Mouse (Mus musculus) midbrain, embryonic 11.5 days (tissue): ENCODE measurements around the gene Wfdc16. TPM values are rescaled to one million over a fixed set of nuclear protein-coding genes. Genes with fewer than 3 reads are reported as not detected.

ENCODE experiments used
- ATAC-seq: fragments of 200-750 bp; cut with Nextera tagmentation; 2 replicates; pipeline ENCODE4 v1.8.0; 2017; ENCODE audit warnings: moderate TSS enrichment, moderate library complexity; ENCODE audit not compliant: low FRiP score
- DNase-seq: peaks from one replicate; pipeline ENCODE4 v3.0.0; 2015; ENCODE audit warnings: low spot score; ENCODE audit errors: missing footprints
- H3K27ac ChIP-seq: fragments of 300-500 bp; sonication (generic); 2 replicates; pipeline ENCODE4 v1.5.1; 2014; ENCODE audit warnings: low read depth, low read length
- H3K27me3 ChIP-seq: fragments of 300-500 bp; sonication (generic); 2 replicates; pipeline ENCODE4 v1.6.1; 2014; ENCODE audit warnings: mild to moderate bottlenecking, low read length, moderate library complexity, mixed read lengths; ENCODE audit not compliant: control insufficient read depth, insufficient read depth
- H3K36me3 ChIP-seq: fragments of 300-500 bp; sonication (generic); 2 replicates; pipeline ENCODE4 v1.6.1; 2014; ENCODE audit warnings: mild to moderate bottlenecking, low read length, moderate library complexity, mixed read lengths; ENCODE audit not compliant: control insufficient read depth, insufficient read depth
- H3K4me1 ChIP-seq: fragments of 300-500 bp; sonication (generic); 2 replicates; pipeline ENCODE4 v1.6.1; 2014; ENCODE audit warnings: low read length; ENCODE audit not compliant: control insufficient read depth, insufficient read depth
- H3K4me2 ChIP-seq: fragments of 300-500 bp; sonication (generic); 2 replicates; pipeline ENCODE4 v1.6.1; 2014; ENCODE audit warnings: mild to moderate bottlenecking, moderate library complexity
- H3K4me3 ChIP-seq: fragments of 300-500 bp; sonication (generic); 2 replicates; pipeline ENCODE4 v1.5.1; 2014; ENCODE audit warnings: low read depth, low read length
- H3K9ac ChIP-seq: fragments of 300-500 bp; sonication (generic); 2 replicates; pipeline ENCODE4 v1.6.1; 2014; ENCODE audit warnings: low read length
- H3K9me3 ChIP-seq: fragments of 300-500 bp; sonication (generic); 2 replicates; pipeline ENCODE4 v1.6.1; 2016; ENCODE audit warnings: low read length; ENCODE audit not compliant: control insufficient read depth
- WGBS: fragments of 180-500 bp; shearing (Covaris S2); extraction: QIAGEN DNeasy Blood & Tissue Kit; methylation state at CpG from one replicate; pipeline ENCODE4 v1.1.7; 2014; 5-methylcytosine and 5-hydroxymethylcytosine counted together
- polyA plus RNA-seq: library from polyadenylated mRNA; unstranded; fragments of >200 nt; fragmentation: Nextera tagmentation; extraction: Ambion mirVana; gene quantifications from 2 replicates; pipeline ENCODE4 v1.2.1, GENCODE M21; 2014

Gene Wfdc16
- not detected in 2 replicates for polyA plus RNA-seq

DNA sequence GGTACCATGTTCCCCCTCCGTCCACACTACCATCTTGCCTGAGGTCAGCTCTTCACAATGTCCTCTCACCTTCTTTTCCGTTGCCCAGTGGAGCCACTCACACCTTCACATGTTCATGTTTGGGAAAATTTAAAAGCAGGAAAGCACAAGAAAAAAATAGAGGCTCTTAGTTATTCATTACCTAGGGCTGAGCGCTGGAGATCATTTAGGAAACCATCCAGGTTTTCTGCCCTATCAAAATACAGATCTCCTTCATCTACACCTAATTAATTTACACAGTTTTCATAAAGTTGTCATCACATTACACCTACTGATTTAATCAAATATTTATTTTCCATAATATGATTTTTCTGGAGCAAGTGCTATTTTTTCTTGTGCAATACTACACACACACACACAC lies at the start of gene Wfdc16:
Gene Wfdc16 (minus strand): TSS at position 101 of the 400 bp plus-strand sequence.
- H3K27ac ChIP-seq: no peak within 1 kb of the TSS
- no peaks in the 10 kb centered on the region for H3K27me3 ChIP-seq
- H3K9me3 ChIP-seq: no peaks in the 10 kb centered on the region; the same call in 1 of the 2 replicates
- H3K36me3 ChIP-seq: no peaks in the 10 kb centered on the region
- ATAC-seq (no peak), DNase-seq (no peak)
- no peak within 1 kb of the TSS for H3K9ac ChIP-seq
- no peak within 1 kb of the TSS for H3K4me2 ChIP-seq
- no peaks in the 10 kb centered on the region for H3K4me1 ChIP-seq
- 85% methylated on average over 3 of the region's 3 CpGs for WGBS
- no peak within 1 kb of the TSS for H3K4me3 ChIP-seq

DNA sequence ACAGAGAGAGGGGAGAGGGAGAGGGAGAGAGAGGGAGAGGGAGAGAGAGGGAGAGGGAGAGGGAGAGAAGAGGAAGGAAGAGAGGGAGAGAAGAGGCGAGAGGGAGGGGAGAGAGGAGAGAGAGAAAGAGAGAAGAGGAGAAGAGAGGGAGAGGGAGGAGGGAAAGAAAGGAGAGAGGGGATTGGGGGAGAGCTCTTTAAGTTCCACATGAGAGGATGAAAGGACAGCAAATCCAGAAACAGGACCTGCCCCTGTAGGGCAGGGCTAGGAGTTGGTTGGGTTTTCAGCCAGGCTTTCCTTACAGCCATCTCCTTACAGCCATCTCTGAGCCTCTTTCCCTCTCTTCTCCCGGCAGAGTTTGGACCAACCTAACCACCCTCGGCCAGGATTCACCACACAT lies 46.2 kb upstream of the Wfdc16 start, which contains the start of gene Wfdc13:
Gene Wfdc13 (plus strand): TSS at position 301 of the 400 bp plus-strand sequence.
- WGBS: 63% methylated on average over 3 of the region's 3 CpGs
- DNase-seq: no peak
- no peak within 1 kb of the TSS for H3K9ac ChIP-seq
- H3K9me3 ChIP-seq: no peaks in the 10 kb centered on the region
- no peaks in the 10 kb centered on the region for H3K36me3 ChIP-seq
- no peak within 1 kb of the TSS for H3K27ac ChIP-seq
- H3K27me3 ChIP-seq: no peaks in the 10 kb centered on the region
- no peak within 1 kb of the TSS for H3K4me2 ChIP-seq
- ATAC-seq: no peak
- no peaks in the 10 kb centered on the region for H3K4me1 ChIP-seq
- no peak within 1 kb of the TSS for H3K4me3 ChIP-seq

DNA sequence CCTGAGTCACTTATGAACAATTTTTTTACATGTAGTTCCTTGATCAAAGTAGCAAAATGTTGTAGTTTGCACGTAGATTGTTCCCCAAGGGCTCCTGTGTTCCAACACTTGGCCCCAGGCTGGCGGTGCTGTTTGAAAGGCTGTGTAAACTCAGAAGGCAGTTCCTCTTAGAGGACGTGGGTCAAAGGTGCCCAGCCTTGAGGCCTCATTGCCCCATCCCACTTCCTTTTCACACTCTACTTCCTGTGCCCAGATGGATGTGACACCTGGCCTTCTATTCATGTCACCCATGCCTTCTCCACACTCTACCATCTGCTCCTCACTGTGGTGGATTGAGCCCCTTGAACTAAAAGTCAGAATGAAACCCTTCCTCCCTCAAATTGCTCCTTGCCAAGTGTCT lies 41.3 kb upstream of the Wfdc16 start:
- H3K4me2 ChIP-seq: no peak overlapping the region
- DNase-seq: no peak
- no peaks in the 10 kb centered on the region for H3K9me3 ChIP-seq
- H3K4me1 ChIP-seq: no peaks in the 10 kb centered on the region
- H3K27ac ChIP-seq: no peak overlapping the region
- ATAC-seq: no peak
- H3K36me3 ChIP-seq: no peaks in the 10 kb centered on the region
- 62% methylated on average over 3 of the region's 3 CpGs for WGBS
- H3K9ac ChIP-seq: no peak overlapping the region
- H3K4me3 ChIP-seq: no peak overlapping the region
- H3K27me3 ChIP-seq: no peaks in the 10 kb centered on the region

DNA sequence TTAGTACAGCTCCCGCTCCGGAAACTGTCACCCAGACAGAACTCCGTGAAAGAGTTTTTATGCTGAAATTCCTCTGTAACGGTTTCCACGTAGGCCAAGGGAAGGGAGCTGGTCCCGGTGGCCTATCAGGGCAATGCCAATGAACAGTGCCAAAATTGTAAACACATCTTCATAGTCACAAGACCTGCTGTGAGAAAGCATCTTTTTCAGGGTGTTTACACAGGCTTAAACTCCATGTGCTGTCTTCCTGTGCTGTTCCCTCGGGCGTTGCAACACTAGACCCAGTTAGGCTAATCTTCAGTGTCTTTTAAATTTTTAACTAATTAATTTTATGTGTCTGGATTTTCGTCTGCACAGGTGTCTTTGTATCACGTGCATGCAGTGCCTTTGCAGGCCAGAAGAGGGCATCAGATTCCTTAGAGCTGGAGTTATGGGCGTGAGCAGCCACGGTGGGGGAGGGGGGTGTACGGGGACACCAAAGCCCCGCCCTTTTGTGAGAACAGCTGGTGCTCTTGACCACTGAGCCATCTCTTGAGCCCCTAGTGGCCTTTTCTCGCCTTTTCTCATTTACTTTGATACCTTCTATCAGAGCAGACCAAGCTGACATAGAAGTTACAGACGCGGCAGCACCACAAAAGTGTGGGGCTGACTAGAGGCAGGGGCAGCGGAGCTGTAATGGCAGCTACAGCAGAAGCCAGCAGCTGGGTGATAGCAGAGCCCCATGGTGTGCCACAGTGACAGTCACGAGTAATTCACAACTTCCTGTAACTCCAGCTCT lies 40.4 kb upstream of the Wfdc16 start:
- no peaks in the 10 kb centered on the region for H3K27me3 ChIP-seq
- peak overlapping the region; percentile 38 for H3K4me2 ChIP-seq
- 24% methylated on average over 19 of the region's 19 CpGs for WGBS
- no peaks in the 10 kb centered on the region for H3K4me1 ChIP-seq
- no peaks in the 10 kb centered on the region for H3K36me3 ChIP-seq
- DNase-seq (peak; percentile 96), ATAC-seq (peak; percentile 81)
- no peaks in the 10 kb centered on the region for H3K9me3 ChIP-seq
- H3K9ac ChIP-seq: no peak overlapping the region; the same call in 1 of the 2 replicates
- H3K4me3 ChIP-seq: peak overlapping the region; percentile 10; the same call in 1 of the 2 replicates
- no peak overlapping the region for H3K27ac ChIP-seq

DNA sequence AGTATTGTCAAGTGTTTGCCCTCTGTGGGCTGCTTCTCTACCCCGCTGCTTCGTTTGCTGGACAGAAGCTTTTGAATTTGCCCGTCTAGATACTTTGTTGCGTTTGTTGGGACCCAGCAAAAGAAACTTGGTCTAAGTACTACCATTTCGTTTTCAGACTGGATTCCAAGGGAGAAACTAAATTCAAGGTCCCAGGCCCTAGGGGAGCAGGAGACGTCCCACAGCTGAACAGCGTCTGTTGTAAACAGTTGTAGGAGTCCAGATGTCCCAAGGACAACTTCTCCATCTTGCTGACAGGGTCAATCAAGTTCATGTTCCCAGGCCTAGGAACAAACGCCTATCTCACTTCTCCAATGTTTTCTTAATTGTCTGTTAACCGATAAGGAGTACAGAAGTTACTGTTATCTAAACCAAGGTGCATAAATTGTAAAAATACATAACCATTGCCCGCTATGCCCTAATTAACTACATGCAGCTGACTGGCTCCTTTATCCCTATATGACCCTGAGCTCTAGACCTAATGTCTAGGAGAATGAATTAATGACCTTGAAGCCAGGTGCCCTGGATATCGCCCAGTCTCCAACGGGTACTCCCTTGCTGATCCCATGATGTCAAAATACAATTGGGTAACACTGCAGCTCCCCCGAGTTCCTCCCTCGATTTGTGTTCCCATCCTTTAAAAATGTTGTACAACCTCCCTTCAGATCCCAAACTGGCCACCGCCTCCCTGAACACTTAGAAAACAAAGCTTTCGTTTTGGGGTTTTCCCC lies 38.5 kb upstream of the Wfdc16 start:
- DNase-seq (no peak), ATAC-seq (no peak)
- Histone ChIP-seq H3K27me3 (no peaks in the 10 kb centered on the region), H3K4me1 (no peaks in the 10 kb centered on the region), H3K36me3 (no peaks in the 10 kb centered on the region), H3K27ac (no peak overlapping the region), H3K4me2 (no peak overlapping the region), H3K4me3 (no peak overlapping the region), H3K9ac (no peak overlapping the region), H3K9me3 (no peaks in the 10 kb centered on the region)
- WGBS: 86% methylated on average over 16 of the region's 16 CpGs

DNA sequence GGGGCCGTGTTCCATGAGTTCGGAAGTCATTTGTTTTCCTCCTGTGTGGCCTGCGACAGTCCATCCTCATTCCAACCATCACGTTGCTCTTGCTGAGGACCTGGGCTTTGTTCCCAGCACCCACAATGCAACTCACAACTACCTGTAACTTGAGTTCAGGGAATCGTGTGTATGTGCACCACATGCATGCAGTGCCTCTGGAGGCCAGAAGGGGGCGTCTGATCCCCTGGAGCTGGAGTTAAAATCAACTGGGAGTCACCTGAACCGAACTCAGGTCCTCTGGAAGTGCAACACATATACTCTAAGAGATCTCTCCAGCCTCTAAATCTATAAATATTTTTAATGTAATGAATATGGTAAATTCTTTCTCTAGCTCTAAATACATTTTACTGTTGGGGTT lies 37.5 kb upstream of the Wfdc16 start:
- no peak overlapping the region for H3K4me2 ChIP-seq
- ATAC-seq: no peak
- no peaks in the 10 kb centered on the region for H3K9me3 ChIP-seq
- no peaks in the 10 kb centered on the region for H3K36me3 ChIP-seq
- no peak for DNase-seq
- 79% methylated on average over 7 of the region's 7 CpGs for WGBS
- H3K4me1 ChIP-seq: no peaks in the 10 kb centered on the region
- H3K27ac ChIP-seq: no peak overlapping the region
- no peak overlapping the region for H3K9ac ChIP-seq
- H3K4me3 ChIP-seq: no peak overlapping the region
- no peaks in the 10 kb centered on the region for H3K27me3 ChIP-seq

DNA sequence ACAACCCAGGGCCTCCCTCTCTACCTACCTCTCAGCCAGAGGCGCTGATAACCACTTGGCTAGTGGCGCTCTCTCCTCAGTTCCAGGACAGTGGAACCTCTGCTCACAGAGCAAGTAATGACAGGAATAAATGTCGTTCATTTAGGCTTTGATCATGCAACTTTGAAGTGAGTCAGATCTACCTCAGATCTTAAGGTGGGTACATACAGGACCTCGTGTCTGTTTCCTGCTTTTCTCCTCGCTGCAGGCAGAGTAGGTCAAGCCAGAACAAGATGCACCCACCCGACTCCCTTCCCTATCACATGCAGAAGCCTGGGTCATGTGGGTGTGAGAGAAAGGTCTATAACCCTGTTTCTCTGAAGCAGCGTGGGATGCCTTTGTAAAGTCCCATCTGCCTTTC lies 35.4 kb upstream of the Wfdc16 start, which contains the start of gene Wfdc11:
Gene Wfdc11 (minus strand): TSS at position 101 of the 400 bp plus-strand sequence.
- H3K9ac ChIP-seq: no peak within 1 kb of the TSS
- DNase-seq (no peak), ATAC-seq (no peak)
- no peaks in the 10 kb centered on the region for H3K36me3 ChIP-seq
- H3K27me3 ChIP-seq: no peaks in the 10 kb centered on the region
- H3K4me2 ChIP-seq: no peak within 1 kb of the TSS
- H3K4me1 ChIP-seq: no peaks in the 10 kb centered on the region
- H3K27ac ChIP-seq: no peak within 1 kb of the TSS
- WGBS: 80% methylated on average over 7 of the region's 7 CpGs
- H3K9me3 ChIP-seq: no peaks in the 10 kb centered on the region
- no peak within 1 kb of the TSS for H3K4me3 ChIP-seq

DNA sequence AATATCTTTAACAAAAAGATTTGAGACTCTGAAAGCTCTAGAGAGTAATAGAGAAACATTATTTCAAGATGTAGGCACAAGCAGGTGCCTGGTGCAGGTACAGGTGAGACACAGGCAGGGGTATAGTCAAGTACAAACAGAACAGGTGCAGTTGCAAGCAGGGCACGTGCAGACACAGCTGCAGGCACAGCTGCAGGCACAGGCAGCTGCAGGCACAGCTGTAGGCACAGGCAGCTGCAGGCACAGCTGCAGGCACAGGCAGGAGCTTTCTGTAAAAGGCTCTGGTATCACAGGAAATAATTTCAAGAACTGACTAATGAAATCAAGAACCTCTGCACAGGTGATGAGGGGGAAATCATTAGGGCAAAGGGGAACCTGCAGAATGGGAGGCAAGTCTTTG lies 32.3 kb upstream of the Wfdc16 start:
- no peak for ATAC-seq
- H3K36me3 ChIP-seq: no peaks in the 10 kb centered on the region
- H3K27ac ChIP-seq: no peak overlapping the region
- no peak overlapping the region for H3K4me3 ChIP-seq
- no peak for DNase-seq
- H3K4me2 ChIP-seq: no peak overlapping the region
- H3K4me1 ChIP-seq: no peaks in the 10 kb centered on the region
- H3K9ac ChIP-seq: no peak overlapping the region
- WGBS: 35% methylated on average over 1 of the region's 1 CpGs
- no peaks in the 10 kb centered on the region for H3K27me3 ChIP-seq
- no peaks in the 10 kb centered on the region for H3K9me3 ChIP-seq

DNA sequence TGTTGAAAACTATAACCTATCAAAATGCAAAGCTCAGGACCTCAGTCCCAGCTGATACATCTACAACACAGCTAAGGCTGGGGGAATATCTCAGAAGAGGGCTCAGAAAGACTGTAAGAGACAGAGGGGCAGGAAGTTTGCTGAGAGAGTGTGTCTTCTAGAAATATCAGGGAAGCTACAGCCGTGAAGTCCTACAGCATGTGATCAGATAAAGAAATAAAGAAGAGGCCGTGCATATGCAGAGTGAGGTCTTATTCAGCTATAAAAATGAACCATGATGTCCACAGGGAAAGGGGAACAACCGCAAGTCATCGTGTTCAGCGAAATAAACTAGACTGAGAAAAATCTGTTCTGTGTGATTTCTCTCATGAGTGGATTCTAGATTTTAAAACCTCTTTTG lies 31.7 kb upstream of the Wfdc16 start:
- Histone ChIP-seq H3K4me1 (no peaks in the 10 kb centered on the region), H3K4me3 (no peak overlapping the region), H3K9me3 (no peaks in the 10 kb centered on the region), H3K27ac (no peak overlapping the region), H3K27me3 (no peaks in the 10 kb centered on the region), H3K9ac (no peak overlapping the region), H3K36me3 (no peaks in the 10 kb centered on the region), H3K4me2 (no peak overlapping the region)
- no peak for DNase-seq
- no peak for ATAC-seq
- 83% methylated on average over 5 of the region's 5 CpGs for WGBS
